Comparison of ENCODE assay signal across 9 mouse cellular contexts in genomic region chr13:21242408-21243125, GRCm38 (mm10). TPM values are rescaled to one million over a fixed set of nuclear protein-coding genes. Genes with fewer than 3 reads are reported as not detected.
DNase-seq lines count a peak whose midpoint lies in the region; ATAC-seq and TF ChIP-seq lines count a peak whose summit lies in the region.
"Had no signal": no experiment of that assay in that cellular context is flagged by ENCODE, and none has a peak within 500 bp of the region (broad histone marks: within the 10 kb centered on the region; RNA-seq: fewer than 3 reads in every experiment).

No protein-coding gene starts in this region.

- peak overlapping the region; percentile 56; the same call in 1 of the 2 replicates for H3K9ac ChIP-seq in heart, embryonic 13.5 days
- H3K9ac ChIP-seq in heart, embryonic 15.5 days = no peak overlapping the region

- H3K4me1 ChIP-seq in heart, embryonic 13.5 days = peaks cover 8% of the 10 kb centered on the region
- peaks cover 7% of the 10 kb centered on the region for H3K4me1 ChIP-seq in heart, embryonic 15.5 days (replicated peaks)
- H3K4me1 ChIP-seq in kidney, adult 2 months (ENCODE audit: control insufficient read depth, insufficient read depth, low read length) = no peaks in the 10 kb centered on the region

- WGBS in heart, embryonic 13.5 days = 8% methylated on average over 16 of the region's 16 CpGs
- 10% methylated on average over 16 of the region's 16 CpGs for WGBS in heart, embryonic 15.5 days
- WGBS in kidney, adult 2 months = 27% methylated on average over 16 of the region's 16 CpGs

- peak overlapping the region; percentile 71 for H3K4me2 ChIP-seq in heart, embryonic 13.5 days
- H3K4me2 ChIP-seq in heart, embryonic 15.5 days = peak overlapping the region; percentile 63

- peaks cover 19% of the 10 kb centered on the region for H3K27me3 ChIP-seq in heart, embryonic 13.5 days (replicated peaks)
- peaks cover 5% of the 10 kb centered on the region; the same call in 1 of the 2 replicates for H3K27me3 ChIP-seq in heart, embryonic 15.5 days
- H3K27me3 ChIP-seq in kidney, adult 2 months (replicated peaks; ENCODE audit: control insufficient read depth, insufficient read depth, low read length) = no peaks in the 10 kb centered on the region; the same call in 1 of the 2 replicates

- no peak overlapping the region for H3K27ac ChIP-seq in heart, embryonic 13.5 days (replicated peaks)
- H3K27ac ChIP-seq in heart, embryonic 15.5 days = no peak overlapping the region
- no peak overlapping the region for H3K27ac ChIP-seq in kidney, adult 2 months (ENCODE audit: insufficient read depth, low read depth, low read length)
- H3K27ac ChIP-seq: macrophage had no signal

- no peak for TF ChIP-seq CTCF in kidney, adult 2 months (conservative IDR thresholded peaks at IDR 0.05; ENCODE audit: insufficient read depth, insufficient read length, low read depth, low read length)

- TF ChIP-seq POLR2A in kidney, adult 2 months (IDR thresholded peaks at IDR 0.05; ENCODE audit: low read depth, low read length) = no peak

- H3K9me3 ChIP-seq in heart, embryonic 13.5 days = peaks cover 3% of the 10 kb centered on the region; the same call in 1 of the 2 replicates
- no peaks in the 10 kb centered on the region for H3K9me3 ChIP-seq in heart, embryonic 15.5 days (replicated peaks)

- DNase-seq in heart, adult 18-20 months = no peak
- peak; percentile 26 for DNase-seq in MN1 (ENCODE audit: low spot score)
- DNase-seq in adrenal gland, adult 18-20 months (ENCODE audit: low spot score in 2 of 2) = no peak
- DNase-seq in layer of hippocampus, postnatal 14 days (ENCODE audit: low spot score in 2 of 2) = no peak
- DNase-seq in kidney, adult 2 months = no peak

- peak overlapping the region; percentile 51 for H3K4me3 ChIP-seq in heart, embryonic 13.5 days
- H3K4me3 ChIP-seq in heart, embryonic 15.5 days = peak overlapping the region; percentile 40
- no peak overlapping the region for H3K4me3 ChIP-seq in kidney, adult 2 months (ENCODE audit: insufficient read depth, low read depth, low read length)

- no peak for ATAC-seq in heart, embryonic 13.5 days (ENCODE audit: extremely low read depth, insufficient number of reproducible peaks, low FRiP score, low TSS enrichment)
- no peak for ATAC-seq in heart, embryonic 15.5 days (replicated peaks; ENCODE audit: insufficient number of reproducible peaks, insufficient read depth, low FRiP score, low read depth)
- ATAC-seq in megakaryocyte progenitor cell, adult 5-6 weeks (replicated peaks; ENCODE audit: poor library complexity) = peak; percentile 83

- no peaks in the 10 kb centered on the region for H3K36me3 ChIP-seq in heart, embryonic 13.5 days
- no peaks in the 10 kb centered on the region for H3K36me3 ChIP-seq in heart, embryonic 15.5 days
- H3K36me3 ChIP-seq in kidney, adult 2 months (ENCODE audit: control insufficient read depth, insufficient read depth, low read length) = no peaks in the 10 kb centered on the region

RNA-seq across cellular contexts. Expression of gene Gpx5, which starts 50.0 kb away (rescaled TPM):
- polyA plus RNA-seq in heart, embryonic 13.5 days (2015; fragmentation: Nextera tagmentation; extraction: Ambion mirVana) = not detected in 2 replicates
- total RNA-seq in heart, adult 18-20 months (2021) = not detected
- polyA plus RNA-seq in heart, embryonic 15.5 days (2015; fragmentation: Nextera tagmentation; extraction: Ambion mirVana) = not detected in 2 replicates
- not detected in 2 replicates for total RNA-seq in megakaryocyte progenitor cell, adult 5-6 weeks (2015)
- not detected in 2 replicates for total RNA-seq in megakaryocyte progenitor cell, adult 5-6 weeks (2017)
- not detected for total RNA-seq in adrenal gland, adult 18-20 months (2021)
- not detected for total RNA-seq in layer of hippocampus, postnatal 14 days (2021)
- not detected in 2 replicates for polyA plus RNA-seq in kidney, adult 2 months (2012; rRNA removed)
- polyA plus RNA-seq: macrophage had no signal
